Mouse (Mus musculus) neural tube, embryonic 15.5 days (tissue): Measurements from ENCODE around the gene Pcolce. TPM values are rescaled to one million over a fixed set of nuclear protein-coding genes. Genes with fewer than 3 reads are reported as not detected.
"Not testable (repeated sequence)": the region's sequence is repeated elsewhere in the genome, so short reads cannot be mapped to it uniquely, and the experiment has no call there.

ENCODE experiments used
- ATAC-seq: fragments of 200-750 bp; cut with Nextera tagmentation; 2 replicates; pipeline ENCODE4 v1.8.0; 2017; ENCODE audit warnings: mild to moderate bottlenecking, moderate TSS enrichment, moderate library complexity; ENCODE audit not compliant: low FRiP score
- H3K27ac ChIP-seq: fragments of 300-500 bp; sonication (generic); replicated peaks from 2 replicates; pipeline ENCODE4 v1.5.1; 2015; ENCODE audit warnings: mild to moderate bottlenecking, inconsistent platforms
- H3K27me3 ChIP-seq: fragments of 300-500 bp; sonication (generic); replicated peaks from 2 replicates; pipeline ENCODE4 v1.6.1; 2015; ENCODE audit warnings: inconsistent platforms
- H3K36me3 ChIP-seq: fragments of 300-500 bp; sonication (generic); 2 replicates; pipeline ENCODE4 v1.6.1; 2015; ENCODE audit warnings: inconsistent platforms
- H3K4me1 ChIP-seq: fragments of 300-500 bp; sonication (generic); 2 replicates; pipeline ENCODE4 v1.6.1; 2015; ENCODE audit warnings: inconsistent platforms
- H3K4me2 ChIP-seq: fragments of 300-500 bp; sonication (generic); 2 replicates; pipeline ENCODE4 v1.6.1; 2015; ENCODE audit warnings: inconsistent platforms, mild to moderate bottlenecking, moderate library complexity
- H3K4me3 ChIP-seq: fragments of 300-500 bp; sonication (generic); replicated peaks from 2 replicates; pipeline ENCODE4 v1.5.1; 2015; ENCODE audit warnings: mild to moderate bottlenecking, inconsistent platforms
- H3K9ac ChIP-seq: fragments of 300-500 bp; sonication (generic); replicated peaks from 2 replicates; pipeline ENCODE4 v1.6.1; 2015; ENCODE audit warnings: mild to moderate bottlenecking, inconsistent platforms
- H3K9me3 ChIP-seq: fragments of 300-500 bp; sonication (generic); replicated peaks from 2 replicates; pipeline ENCODE4 v1.6.1; 2016; ENCODE audit warnings: inconsistent platforms
- WGBS: fragments of 180-500 bp; shearing (Covaris S2); methylation state at CpG from one replicate; pipeline ENCODE4 v1.1.7; 2015; ENCODE audit warnings: mixed read lengths; 5-methylcytosine and 5-hydroxymethylcytosine counted together
- polyA plus RNA-seq: library from polyadenylated mRNA; unstranded; fragments of >200 nt; fragmentation: Nextera tagmentation; extraction: Ambion mirVana; gene quantifications from 2 replicates; pipeline ENCODE4 v1.2.1, GENCODE M21; 2015

Gene Pcolce
- polyA plus RNA-seq, 1 experiment from 2014 or later: 48.4 TPM

DNA sequence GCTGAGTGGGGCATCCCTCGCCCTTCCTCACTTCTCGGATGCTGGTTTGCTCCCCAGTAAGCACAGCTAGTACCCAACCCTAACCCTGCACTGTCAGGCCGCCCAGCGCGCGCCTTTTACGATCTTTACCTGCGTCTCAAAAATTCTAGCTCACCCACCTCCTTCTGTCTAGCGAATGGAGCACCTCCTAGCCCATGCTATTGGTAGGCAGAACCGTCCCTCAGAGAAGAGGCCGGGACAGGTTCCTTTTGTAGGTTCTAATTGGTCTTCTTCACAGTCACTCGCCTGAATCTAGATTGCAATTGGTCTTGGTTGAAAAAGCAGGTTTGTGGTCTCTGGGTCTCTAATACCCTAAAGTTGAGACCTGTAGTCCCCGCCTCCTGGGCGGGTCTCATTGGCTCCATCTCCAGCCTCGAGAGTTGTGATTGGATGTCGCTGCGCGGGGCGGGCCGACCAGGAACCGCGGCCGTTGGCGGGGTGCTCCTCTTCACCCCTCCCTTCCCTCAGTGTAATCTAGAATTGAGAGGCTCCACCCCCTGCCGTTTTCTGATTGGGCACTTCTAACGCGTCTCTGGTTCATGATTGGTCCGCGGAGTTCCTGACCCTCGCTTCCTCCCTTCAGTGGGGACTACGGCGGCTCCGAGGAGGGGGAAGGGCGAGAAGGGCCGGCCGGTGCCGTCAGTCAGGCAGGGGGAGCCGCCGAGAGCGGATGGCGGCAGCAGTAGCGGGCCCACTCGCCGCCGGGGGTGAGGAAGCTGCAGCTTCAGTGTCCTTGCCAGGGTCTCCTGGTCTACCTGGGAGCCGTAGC, 15.1 kb upstream of the Pcolce start, which contains the start of the genes Fbxo24, Lrch4 and Gm20605:
TSS of gene Fbxo24 (minus strand) at position 505 of the 808 bp plus-strand sequence.
TSS of gene Lrch4 (plus strand) at position 624 of the 808 bp plus-strand sequence.
TSS of gene Gm20605 (plus strand) at position 678 of the 808 bp plus-strand sequence.
- peak within 1 kb of the TSS; percentile 92 for H3K27ac ChIP-seq
- H3K27me3 ChIP-seq: no peaks in the 10 kb centered on the region
- peak within 1 kb of the TSS; percentile 89 for H3K9ac ChIP-seq
- peaks cover 43% of the 10 kb centered on the region for H3K4me1 ChIP-seq
- peaks cover 7% of the 10 kb centered on the region; the same call in 1 of the 2 replicates for H3K36me3 ChIP-seq
- H3K4me2 ChIP-seq: peak within 1 kb of the TSS; percentile 96
- WGBS: under 1% methylated on average over 40 of the region's 46 CpGs
- H3K9me3 ChIP-seq: no peaks in the 10 kb centered on the region
- peak within 1 kb of the TSS; percentile 99 for H3K4me3 ChIP-seq
- peak; percentile 99 for ATAC-seq

DNA sequence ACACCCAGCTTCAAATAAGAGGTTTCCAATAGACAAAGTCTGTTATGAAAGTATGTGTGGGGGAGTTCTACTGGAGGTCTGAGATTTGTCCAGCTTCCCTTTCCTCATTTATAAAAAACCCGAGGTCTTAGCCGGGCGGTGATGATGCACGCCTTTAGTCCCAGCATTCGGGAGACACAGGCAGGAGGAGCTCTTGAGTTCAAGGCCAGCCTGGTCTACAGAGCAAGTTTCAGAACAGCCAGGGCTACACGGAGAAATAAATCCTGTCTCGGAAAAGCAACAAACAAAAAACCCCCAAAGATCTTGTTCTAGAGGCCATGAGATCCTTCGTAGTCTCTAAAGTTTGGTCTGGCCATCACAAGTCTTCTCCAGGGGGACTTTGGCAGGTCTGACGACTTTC, 14.4 kb upstream of the Pcolce start:
- Histone ChIP-seq H3K27me3 (no peaks in the 10 kb centered on the region), H3K27ac (peak overlapping the region; percentile 91), H3K4me2 (peak overlapping the region; percentile 74), H3K4me1 (peaks cover 39% of the 10 kb centered on the region), H3K4me3 (peak overlapping the region; percentile 59), H3K36me3 (no peaks in the 10 kb centered on the region), H3K9ac (peak overlapping the region; percentile 67), H3K9me3 (no peaks in the 10 kb centered on the region)
- 5% methylated on average over 9 of the region's 9 CpGs for WGBS
- no peak for ATAC-seq

DNA sequence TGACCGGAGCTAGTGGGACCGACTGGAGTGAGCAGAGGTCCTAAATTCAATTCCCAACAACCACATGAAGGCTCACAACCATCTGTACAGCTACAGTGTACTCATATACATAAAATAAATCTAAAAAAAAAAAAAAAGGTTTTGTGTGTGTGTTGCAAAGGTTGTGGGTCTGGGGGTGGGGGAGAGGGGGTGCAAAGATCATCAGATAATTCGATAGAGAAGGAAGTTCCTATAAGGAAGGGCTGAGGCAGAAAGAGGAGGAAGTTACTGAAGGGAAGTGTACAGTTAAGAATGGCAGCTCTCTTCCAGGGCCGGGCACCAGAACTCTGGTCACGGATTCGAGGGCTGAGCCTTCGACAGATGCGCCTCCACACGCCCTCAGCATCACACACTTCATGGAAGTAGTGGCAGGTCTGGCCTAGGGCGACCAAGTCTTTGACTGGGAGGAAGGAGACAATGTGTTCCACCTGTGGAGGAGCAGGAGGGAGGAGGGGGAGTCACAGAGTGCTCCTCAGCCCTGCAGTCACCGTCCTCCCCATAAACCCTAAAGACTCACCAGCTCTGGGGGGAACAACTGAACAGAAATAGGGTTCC, 10.4 kb upstream of the Pcolce start:
- no peaks in the 10 kb centered on the region for H3K27me3 ChIP-seq
- H3K4me1 ChIP-seq: peaks cover 6% of the 10 kb centered on the region
- H3K27ac ChIP-seq: no peak overlapping the region
- 89% methylated on average over 11 of the region's 11 CpGs for WGBS
- H3K9ac ChIP-seq: no peak overlapping the region
- H3K9me3 ChIP-seq: no peaks in the 10 kb centered on the region
- no peaks in the 10 kb centered on the region for H3K36me3 ChIP-seq
- H3K4me3 ChIP-seq: no peak overlapping the region
- H3K4me2 ChIP-seq: no peak overlapping the region
- ATAC-seq: no peak

DNA sequence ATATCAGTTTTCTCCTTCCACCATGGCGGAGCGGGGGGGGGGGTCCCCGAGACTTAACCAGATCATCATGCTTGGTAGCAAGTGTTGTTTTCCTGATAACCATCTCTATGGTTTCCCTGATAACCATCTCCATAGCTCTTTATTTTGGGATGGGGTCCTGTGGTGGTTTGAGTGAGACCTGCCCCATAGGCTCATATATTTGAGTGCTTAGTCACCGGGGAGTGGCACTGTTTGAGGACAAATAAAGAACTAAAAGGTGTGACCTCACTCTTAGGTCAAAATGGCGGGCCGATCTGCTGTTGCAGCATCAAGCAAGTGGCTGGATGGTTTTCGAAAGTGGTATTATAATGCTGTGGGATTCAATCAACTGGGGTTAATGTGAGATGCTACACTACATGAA, 1.8 kb upstream of the Pcolce start:
- Histone ChIP-seq H3K9ac (no peak overlapping the region), H3K9me3 (no peaks in the 10 kb centered on the region), H3K4me3 (no peak overlapping the region), H3K27me3 (no peaks in the 10 kb centered on the region), H3K4me2 (no peak overlapping the region), H3K4me1 (0 out of 2 replicates have a peak, but pooled peaks cover 6% of the 10 kb centered on the region), H3K36me3 (no peaks in the 10 kb centered on the region), H3K27ac (no peak overlapping the region)
- WGBS: 90% methylated on average over 7 of the region's 7 CpGs
- ATAC-seq: no peak

DNA sequence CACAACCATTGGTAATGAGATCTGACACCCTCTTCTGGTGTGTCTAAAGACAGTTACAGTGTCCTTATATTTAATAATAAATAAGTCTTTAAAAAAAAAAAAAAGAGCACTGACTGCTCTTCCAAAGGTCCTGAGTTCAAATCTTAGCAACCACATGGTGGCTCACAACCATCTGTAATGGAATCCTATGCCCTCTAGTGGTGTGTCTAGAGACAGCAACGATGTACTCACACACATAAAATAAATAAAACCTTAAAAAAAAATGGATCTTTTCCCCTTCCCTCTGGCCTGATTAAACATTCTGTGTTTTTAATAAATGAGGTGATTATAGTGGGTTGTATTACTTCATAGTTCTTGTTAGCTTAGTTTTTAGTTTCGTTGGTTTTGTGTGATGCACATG, 1.3 kb upstream of the Pcolce start:
- 90% methylated on average over 2 of the region's 2 CpGs for WGBS

DNA sequence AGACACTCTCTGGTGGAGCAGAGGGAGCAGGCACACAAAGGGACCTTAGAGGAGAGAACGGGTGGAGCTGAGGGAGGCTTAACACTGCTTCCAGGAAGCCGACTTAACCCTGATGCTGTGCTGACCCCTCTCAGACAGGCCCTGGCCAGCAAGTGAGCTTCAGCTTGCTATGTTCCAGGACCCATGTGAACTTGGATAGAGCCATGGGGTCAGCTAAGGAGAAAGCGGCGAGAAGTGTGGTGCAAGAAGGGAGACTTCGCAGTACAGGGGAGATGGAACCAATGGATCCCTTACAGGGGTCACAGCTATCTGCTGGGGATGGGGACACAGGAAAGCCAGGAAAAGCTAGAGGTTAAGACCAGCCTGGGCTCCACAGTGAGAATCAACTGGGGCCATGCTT, 508 bp downstream of the Pcolce start:
- Histone ChIP-seq H3K4me1 (peaks cover 17% of the 10 kb centered on the region), H3K4me2 (no peak overlapping the region), H3K9me3 (no peaks in the 10 kb centered on the region), H3K4me3 (no peak overlapping the region), H3K36me3 (no peaks in the 10 kb centered on the region), H3K9ac (no peak overlapping the region), H3K27ac (no peak overlapping the region), H3K27me3 (peaks cover 7% of the 10 kb centered on the region; the same call in 1 of the 2 replicates)
- ATAC-seq: no peak
- 81% methylated on average over 5 of the region's 5 CpGs for WGBS

More for the DNA sequence above, 1.3 kb upstream of the Pcolce start:
- not testable (repeated sequence) for ATAC-seq, H3K27ac ChIP-seq, H3K4me2 ChIP-seq, H3K4me1 ChIP-seq, H3K4me3 ChIP-seq, H3K27me3 ChIP-seq, H3K9ac ChIP-seq, H3K9me3 ChIP-seq, H3K36me3 ChIP-seq

DNA sequence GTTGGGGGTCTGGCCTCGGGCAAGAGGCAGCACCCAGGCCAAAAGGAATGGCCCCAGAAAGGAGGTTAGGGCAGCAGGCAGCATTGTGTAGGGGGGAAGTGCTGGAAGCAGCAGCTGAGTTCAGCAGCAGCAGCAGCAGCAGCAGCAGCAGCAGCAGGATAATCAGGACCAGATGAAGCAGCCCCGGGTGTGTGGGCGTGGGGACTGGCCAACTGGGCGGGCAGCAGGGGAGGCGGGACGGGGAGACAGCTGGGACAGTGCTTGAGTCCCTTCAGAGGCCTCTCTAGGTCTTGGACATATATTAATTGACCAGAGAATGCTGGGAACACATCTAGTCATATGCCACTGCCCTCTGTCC, 2.4 kb downstream of the Pcolce start:
- no peak for ATAC-seq
- Histone ChIP-seq H3K9ac (no peak overlapping the region), H3K36me3 (no peaks in the 10 kb centered on the region), H3K4me2 (peak overlapping the region; percentile 24), H3K27ac (peak overlapping the region; percentile 69), H3K9me3 (no peaks in the 10 kb centered on the region), H3K27me3 (peaks cover 13% of the 10 kb centered on the region), H3K4me3 (0 out of 2 replicates have a peak overlapping the region, but pooled peaks have one; percentile 3), H3K4me1 (peaks cover 20% of the 10 kb centered on the region)
- WGBS: 25% methylated on average over 6 of the region's 6 CpGs

DNA sequence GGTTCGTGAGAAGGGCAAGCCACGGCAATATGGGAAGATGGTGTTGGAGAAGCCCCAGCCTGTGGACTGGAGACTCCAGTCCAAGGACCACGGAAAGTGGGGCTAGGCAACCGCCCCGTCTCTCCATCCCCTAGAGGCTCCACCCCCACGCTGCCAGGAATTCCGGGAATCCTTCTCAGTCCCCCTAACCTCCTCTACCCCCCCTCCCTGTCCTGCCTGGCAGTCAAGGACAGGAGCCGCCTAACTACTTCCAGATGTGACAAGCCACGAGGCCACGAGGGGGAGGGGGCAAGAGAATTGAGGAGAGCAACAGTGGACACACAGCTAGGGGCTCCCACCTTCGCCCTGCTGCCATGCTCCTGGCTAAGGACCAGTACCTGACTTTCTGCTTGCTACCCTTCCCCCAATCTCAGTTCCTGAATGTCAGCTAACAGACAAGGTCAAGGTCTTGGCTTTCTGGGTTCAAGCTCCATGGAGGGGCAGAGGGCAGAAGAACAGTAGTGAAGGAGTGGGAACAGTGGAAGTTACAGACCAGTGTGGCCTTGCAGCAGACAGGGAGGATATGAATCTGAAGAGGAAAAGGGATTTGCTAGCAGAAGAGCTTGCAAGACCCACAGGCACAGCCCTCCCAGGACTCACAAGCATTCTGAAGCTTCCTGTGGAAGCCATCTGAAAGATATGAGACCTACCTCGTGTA, 2.9 kb downstream of the Pcolce start:
- peaks cover 20% of the 10 kb centered on the region for H3K4me1 ChIP-seq
- H3K36me3 ChIP-seq: no peaks in the 10 kb centered on the region
- H3K4me3 ChIP-seq: peak overlapping the region; percentile 22
- peaks cover 13% of the 10 kb centered on the region for H3K27me3 ChIP-seq
- peak overlapping the region; percentile 69 for H3K27ac ChIP-seq
- no peak overlapping the region for H3K9ac ChIP-seq
- H3K9me3 ChIP-seq: no peaks in the 10 kb centered on the region
- no peak for ATAC-seq
- peak overlapping the region; percentile 24 for H3K4me2 ChIP-seq
- 22% methylated on average over 12 of the region's 12 CpGs for WGBS

DNA sequence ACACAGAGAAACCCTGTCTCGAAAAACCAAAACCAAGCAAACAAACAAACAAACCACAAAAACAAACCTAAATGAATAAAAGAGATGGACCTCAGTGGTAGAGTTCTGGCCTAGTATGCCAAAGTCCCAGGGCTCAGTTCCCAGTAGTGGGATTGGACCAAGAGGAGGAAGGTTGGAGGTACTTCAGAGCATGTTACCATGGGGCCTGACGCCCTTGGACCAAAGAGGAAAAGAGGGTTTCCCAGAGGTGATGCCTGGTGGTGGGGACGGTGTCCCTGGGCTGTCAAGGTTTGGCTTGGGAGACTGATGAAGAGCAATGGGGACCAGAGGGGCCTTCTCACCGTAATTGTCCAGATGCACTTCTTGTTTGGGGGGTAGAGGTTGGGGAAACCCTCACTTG, 3.5 kb downstream of the Pcolce start:
- Histone ChIP-seq H3K9me3 (no peaks in the 10 kb centered on the region), H3K27ac (peak overlapping the region; percentile 69; the same call in 1 of the 2 replicates), H3K9ac (no peak overlapping the region), H3K4me1 (peaks cover 20% of the 10 kb centered on the region), H3K27me3 (peaks cover 13% of the 10 kb centered on the region), H3K4me3 (peak overlapping the region; percentile 22), H3K4me2 (peak overlapping the region; percentile 24), H3K36me3 (no peaks in the 10 kb centered on the region)
- WGBS: 73% methylated on average over 4 of the region's 4 CpGs
- no peak for ATAC-seq

DNA sequence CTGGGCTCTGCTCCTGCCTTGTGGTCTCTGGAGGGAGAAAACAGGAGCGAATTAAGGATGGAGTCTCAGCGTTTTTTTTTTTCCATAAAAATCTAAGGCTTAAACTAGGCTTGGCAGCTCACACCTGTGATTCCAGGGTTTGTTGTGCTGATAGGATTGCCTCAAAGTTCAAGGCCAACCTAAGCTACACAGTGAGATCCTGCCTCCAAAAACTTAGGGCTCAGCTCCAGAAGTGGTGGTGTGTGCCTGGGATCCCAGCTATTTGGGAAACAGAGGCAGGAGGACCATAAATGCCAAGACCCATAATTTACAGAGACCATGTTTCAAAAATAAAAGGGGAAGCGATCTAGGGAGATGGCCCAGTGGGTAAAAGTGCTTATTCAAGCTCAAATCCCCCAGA, 4.3 kb downstream of the Pcolce start:
- no peak for ATAC-seq
- Histone ChIP-seq H3K4me3 (no peak overlapping the region), H3K4me1 (peaks cover 20% of the 10 kb centered on the region), H3K27me3 (peaks cover 13% of the 10 kb centered on the region), H3K27ac (no peak overlapping the region), H3K36me3 (no peaks in the 10 kb centered on the region), H3K9me3 (no peaks in the 10 kb centered on the region), H3K4me2 (0 out of 2 replicates have a peak overlapping the region, but pooled peaks have one; percentile 47), H3K9ac (no peak overlapping the region)
- WGBS: 56% methylated on average over 3 of the region's 3 CpGs

DNA sequence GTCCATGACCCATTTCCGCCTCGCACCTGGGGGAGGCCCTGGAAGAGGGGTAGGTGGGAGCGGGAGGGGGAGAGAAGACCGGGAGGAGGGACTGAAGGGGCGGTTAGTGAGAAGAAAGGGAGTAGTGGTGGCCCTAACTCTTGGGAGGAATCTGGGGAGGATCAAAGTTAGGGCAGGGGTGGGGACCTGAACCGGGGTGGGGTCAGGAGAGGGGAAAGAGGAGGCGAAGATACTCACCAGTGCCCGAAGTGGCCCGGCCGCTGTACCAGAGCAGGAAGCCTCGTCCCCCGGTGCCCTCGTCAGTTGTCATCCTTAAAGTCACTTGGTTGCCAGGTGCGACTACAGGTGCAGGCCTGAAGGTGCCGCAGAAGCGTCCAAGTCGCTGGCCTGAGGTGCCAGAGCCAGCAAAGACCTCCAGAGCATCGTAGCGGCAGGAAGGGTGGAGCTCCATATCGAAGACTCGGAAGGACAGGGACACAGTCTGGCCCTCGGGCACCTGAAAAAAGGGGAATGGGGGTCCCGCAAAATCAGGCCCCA, 4.9 kb downstream of the Pcolce start:
- WGBS: 20% methylated on average over 23 of the region's 23 CpGs
- Histone ChIP-seq H3K4me2 (peak overlapping the region; percentile 47), H3K27me3 (peaks cover 13% of the 10 kb centered on the region), H3K36me3 (no peaks in the 10 kb centered on the region), H3K9ac (peak overlapping the region; percentile 17; the same call in 1 of the 2 replicates), H3K4me1 (peaks cover 20% of the 10 kb centered on the region), H3K9me3 (no peaks in the 10 kb centered on the region), H3K27ac (no peak overlapping the region), H3K4me3 (no peak overlapping the region)
- no peak for ATAC-seq
